Mouse (Mus musculus): Measurements from ENCODE around the gene Gm11627. TPM values are rescaled to one million over a fixed set of nuclear protein-coding genes. Genes with fewer than 3 reads are reported as not detected.
A peak's percentile ranks its signal among the peaks of the same experiment; 100 is the strongest.

The Gm11627 gene
- total and polyA plus RNA-seq, 3 experiments: 1.2 to 4.0 (median 1.5) TPM

DNA sequence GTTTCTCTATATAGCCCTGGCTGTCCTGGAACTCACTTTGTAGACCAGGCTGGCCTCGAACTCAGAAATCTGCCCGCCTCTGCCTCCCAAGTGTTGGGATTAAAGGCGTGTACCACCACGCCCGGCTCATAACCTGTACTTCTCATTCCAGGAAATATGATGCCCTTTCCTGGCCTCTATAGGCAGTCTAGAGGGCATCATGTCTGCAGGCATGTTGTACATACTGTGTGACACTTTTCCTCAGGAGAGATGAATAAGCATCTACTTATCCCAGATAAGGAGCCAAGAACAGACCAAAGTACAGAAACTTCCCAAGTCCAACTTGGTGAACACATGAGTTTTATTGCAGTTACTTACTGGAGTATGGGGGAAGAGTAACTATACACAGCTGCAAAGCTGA, 20.6 kb downstream of the Gm11627 start:
- H3K4me1 ChIP-seq (ENCODE audit: control insufficient read depth, insufficient read depth, low read length): peaks cover 6% of the 10 kb centered on the region
- H3K9ac ChIP-seq (ENCODE audit: low read depth, low read length): no peak overlapping the region
- no peaks in the 10 kb centered on the region for H3K27me3 ChIP-seq (ENCODE audit: control insufficient read depth, insufficient read depth, low read length)
- no peak for TF ChIP-seq CTCF (IDR thresholded peaks at IDR 0.05)
- no peak for TF ChIP-seq EP300 (IDR thresholded peaks at IDR 0.05; ENCODE audit: insufficient read depth, low read depth, low read length)
- no peak for TF ChIP-seq POLR2A (IDR thresholded peaks at IDR 0.05; ENCODE audit: insufficient read depth, low read depth, low read length)
- 90% methylated on average over 5 of the region's 5 CpGs for WGBS
- no peak overlapping the region for H3K4me3 ChIP-seq
- H3K36me3 ChIP-seq (ENCODE audit: control insufficient read depth, insufficient read depth, low read length): peaks cover 11% of the 10 kb centered on the region; the same call in 1 of the 2 replicates
- no peak overlapping the region for H3K27ac ChIP-seq
- no peak for DNase-seq
- intact Hi-C loops (cut with DNase I): loop anchor here (5.0 kb wide), 1 partner anchor 266 kb away; no protein-coding TSS in a partner anchor
- peaks cover 3% of the 10 kb centered on the region; the same call in 1 of the 2 replicates for H3K79me2 ChIP-seq (replicated peaks; ENCODE audit: control insufficient read depth, insufficient read depth, low read length)

DNA sequence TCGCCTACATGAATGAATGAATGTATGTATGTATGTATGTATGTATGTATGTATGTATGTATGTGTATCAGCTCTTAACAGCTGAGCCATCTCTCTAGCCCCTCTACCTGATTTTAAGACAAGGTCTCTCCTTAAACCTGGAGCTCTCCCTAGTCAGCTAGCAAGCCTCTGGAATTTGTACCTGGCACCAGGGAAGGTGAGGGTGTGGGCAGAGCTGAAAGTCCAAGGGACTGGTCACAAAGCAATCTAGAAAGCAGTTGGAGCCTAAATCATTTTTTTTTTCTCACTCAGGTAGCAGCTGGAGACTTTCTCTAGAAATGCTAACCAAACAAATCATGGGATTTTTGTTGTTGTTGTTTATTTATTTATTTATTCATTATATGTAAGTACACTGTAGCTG, 21.9 kb downstream of the Gm11627 start:
- H3K9ac ChIP-seq (ENCODE audit: low read depth, low read length): no peak overlapping the region
- intact Hi-C loops (cut with DNase I): loop anchor here (5.0 kb wide), 1 partner anchor 265 kb away; no protein-coding TSS in a partner anchor
- no peak for DNase-seq
- peaks cover 12% of the 10 kb centered on the region; the same call in 1 of the 2 replicates for H3K36me3 ChIP-seq (ENCODE audit: control insufficient read depth, insufficient read depth, low read length)
- no peak overlapping the region for H3K27ac ChIP-seq
- H3K79me2 ChIP-seq (replicated peaks; ENCODE audit: control insufficient read depth, insufficient read depth, low read length): peaks cover 3% of the 10 kb centered on the region; the same call in 1 of the 2 replicates
- TF ChIP-seq POLR2A (IDR thresholded peaks at IDR 0.05; ENCODE audit: insufficient read depth, low read depth, low read length) (no peak), CTCF (IDR thresholded peaks at IDR 0.05) (no peak), EP300 (IDR thresholded peaks at IDR 0.05; ENCODE audit: insufficient read depth, low read depth, low read length) (no peak)
- peaks cover 6% of the 10 kb centered on the region for H3K4me1 ChIP-seq (ENCODE audit: control insufficient read depth, insufficient read depth, low read length)
- no peaks in the 10 kb centered on the region for H3K27me3 ChIP-seq (ENCODE audit: control insufficient read depth, insufficient read depth, low read length)
- no peak overlapping the region for H3K4me3 ChIP-seq
- 85% methylated on average over 1 of the region's 1 CpGs for WGBS

DNA sequence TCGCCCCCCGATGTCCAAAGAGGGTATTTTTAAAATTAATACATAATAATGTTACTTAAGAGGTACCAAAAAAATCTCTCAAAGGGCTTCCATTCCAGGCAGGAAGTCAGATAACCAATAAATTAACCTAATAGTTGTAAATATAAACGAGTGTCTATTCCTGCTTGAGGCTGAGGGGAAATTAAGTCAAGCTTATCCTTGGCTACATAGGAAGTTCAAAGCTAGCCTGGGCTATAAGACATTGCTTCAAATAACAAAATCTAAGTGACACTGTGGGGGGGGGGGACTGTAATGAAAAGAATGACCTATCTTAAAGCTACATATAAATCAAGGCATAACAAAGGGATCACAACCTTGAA, 22.6 kb downstream of the Gm11627 start:
- 3% methylated on average over 3 of the region's 3 CpGs for whole genome bisulfite sequencing
- peak overlapping the region; percentile 96 for H3K27ac ChIP-seq
- H3K4me3 ChIP-seq: peak overlapping the region; percentile 65
- peaks cover 3% of the 10 kb centered on the region; the same call in 1 of the 2 replicates for H3K79me2 ChIP-seq (replicated peaks; ENCODE audit: control insufficient read depth, insufficient read depth, low read length)
- H3K9ac ChIP-seq (ENCODE audit: low read depth, low read length): no peak overlapping the region
- DNase-seq: no peak
- intact Hi-C loops (cut with DNase I): loop anchor here (1.0 to 5.0 kb wide), 3 partner anchors 48 to 264 kb away; partner anchors contain the start of gene Fzd2
- no peak for TF ChIP-seq CTCF (IDR thresholded peaks at IDR 0.05)
- TF ChIP-seq POLR2A (IDR thresholded peaks at IDR 0.05; ENCODE audit: insufficient read depth, low read depth, low read length): no peak
- no peak for TF ChIP-seq EP300 (IDR thresholded peaks at IDR 0.05; ENCODE audit: insufficient read depth, low read depth, low read length)
- H3K4me1 ChIP-seq (ENCODE audit: control insufficient read depth, insufficient read depth, low read length): peaks cover 6% of the 10 kb centered on the region
- peaks cover 12% of the 10 kb centered on the region for H3K36me3 ChIP-seq (ENCODE audit: control insufficient read depth, insufficient read depth, low read length)
- no peaks in the 10 kb centered on the region for H3K27me3 ChIP-seq (ENCODE audit: control insufficient read depth, insufficient read depth, low read length)

DNA sequence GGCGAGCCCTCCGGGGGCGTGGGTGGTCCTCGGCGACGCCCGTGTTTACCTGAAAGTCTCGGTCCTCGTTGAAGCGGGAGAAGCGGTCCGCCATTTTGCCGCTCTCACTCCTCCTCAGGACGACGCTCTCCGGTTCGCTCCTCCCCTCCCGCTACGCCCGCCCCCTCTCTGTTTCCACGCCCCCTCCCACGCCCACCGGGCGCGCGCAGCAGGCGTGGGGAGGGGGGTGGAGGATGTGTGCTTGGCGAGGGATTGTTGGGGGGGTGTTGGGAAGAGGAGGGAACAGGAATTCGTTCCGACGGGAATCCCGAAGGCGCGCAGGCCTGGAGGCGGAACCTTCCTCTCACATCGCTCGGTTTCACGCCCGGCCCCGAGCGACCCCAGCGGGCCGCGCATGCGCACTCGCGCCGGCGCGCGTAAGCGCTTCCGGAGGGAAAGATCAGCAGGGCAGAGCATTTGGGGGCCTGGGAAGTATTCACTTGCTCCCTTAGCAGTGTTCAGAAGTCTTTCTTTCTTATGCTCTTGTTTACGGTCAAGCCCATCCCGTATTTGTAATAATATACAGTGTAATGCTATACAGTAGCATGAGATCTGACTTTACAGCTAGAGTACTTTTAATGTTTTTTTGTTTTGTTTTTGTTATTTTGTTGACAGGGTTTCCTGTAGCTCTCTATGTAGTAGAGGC, 23.1 kb downstream of the Gm11627 start, which contains the start of gene Gpatch8:
Gene Gpatch8, minus strand, starts transcription at position 362 of the 685 bp plus-strand sequence.
- Histone ChIP-seq H3K27me3 (ENCODE audit: control insufficient read depth, insufficient read depth, low read length) (no peaks in the 10 kb centered on the region), H3K4me3 (peak within 1 kb of the TSS; percentile 65), H3K9ac (ENCODE audit: low read depth, low read length) (peak within 1 kb of the TSS; percentile 94), H3K27ac (peak within 1 kb of the TSS; percentile 96), H3K4me1 (ENCODE audit: control insufficient read depth, insufficient read depth, low read length) (peaks cover 6% of the 10 kb centered on the region), H3K79me2 (replicated peaks; ENCODE audit: control insufficient read depth, insufficient read depth, low read length) (peaks cover 3% of the 10 kb centered on the region; the same call in 1 of the 2 replicates), H3K36me3 (ENCODE audit: control insufficient read depth, insufficient read depth, low read length) (peaks cover 12% of the 10 kb centered on the region)
- under 1% methylated on average over 50 of the region's 55 CpGs for WGBS
- DNase-seq: peak; percentile 95 to 97
- TF ChIP-seq EP300 (IDR thresholded peaks at IDR 0.05; ENCODE audit: insufficient read depth, low read depth, low read length): peak; percentile 72; the same call in 1 of the 2 replicates
- peak; percentile 25; the same call in 1 of the 2 replicates for TF ChIP-seq CTCF (IDR thresholded peaks at IDR 0.05)
- peak; percentile 77 for TF ChIP-seq POLR2A (IDR thresholded peaks at IDR 0.05; ENCODE audit: insufficient read depth, low read depth, low read length)
- intact Hi-C loops (cut with DNase I): loop anchor here (1.0 to 5.0 kb wide), 3 partner anchors 48 to 264 kb away; partner anchors contain the start of gene Fzd2

DNA sequence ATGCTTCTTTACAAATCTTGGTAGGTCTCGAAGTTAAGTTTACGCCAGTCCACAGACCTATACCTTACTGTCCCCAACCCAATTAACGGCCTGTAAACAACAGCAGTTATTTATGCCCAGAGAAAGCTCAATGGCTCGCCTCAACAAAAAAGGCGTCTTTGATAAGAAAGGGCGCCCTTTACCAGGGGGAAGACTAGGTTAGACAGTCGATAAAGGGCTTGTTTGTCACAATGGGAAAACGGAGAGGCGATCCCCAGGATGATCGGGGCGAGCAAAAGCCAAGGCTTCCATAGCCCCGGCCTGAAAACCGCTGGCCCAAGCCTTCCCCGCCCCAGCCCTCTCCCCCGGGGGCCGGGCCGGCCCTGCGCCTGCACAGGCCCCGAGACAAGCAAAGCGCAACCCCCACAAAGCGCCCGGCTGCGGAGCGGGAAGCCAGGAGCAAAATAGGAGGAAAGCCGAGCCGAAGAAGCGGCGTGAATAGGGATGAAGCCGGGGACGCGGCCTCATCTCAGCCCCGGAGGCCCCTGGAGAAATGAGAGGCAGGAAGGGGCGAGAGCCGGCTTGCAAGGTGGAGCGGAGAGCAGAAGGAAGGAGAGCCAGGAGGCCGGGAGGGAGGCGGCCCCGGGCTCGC, 23.7 kb downstream of the Gm11627 start:
- no peaks in the 10 kb centered on the region for H3K27me3 ChIP-seq (ENCODE audit: control insufficient read depth, insufficient read depth, low read length)
- peaks cover 14% of the 10 kb centered on the region for H3K36me3 ChIP-seq (ENCODE audit: control insufficient read depth, insufficient read depth, low read length)
- intact Hi-C loops (cut with DNase I): loop anchor here (1.0 to 5.0 kb wide), 3 partner anchors 49 to 263 kb away; partner anchors contain the start of gene Fzd2
- H3K27ac ChIP-seq: peak overlapping the region; percentile 96
- peaks cover 6% of the 10 kb centered on the region for H3K4me1 ChIP-seq (ENCODE audit: control insufficient read depth, insufficient read depth, low read length)
- WGBS: under 1% methylated on average over 39 of the region's 39 CpGs
- TF ChIP-seq EP300 (IDR thresholded peaks at IDR 0.05; ENCODE audit: insufficient read depth, low read depth, low read length): no peak
- TF ChIP-seq CTCF (IDR thresholded peaks at IDR 0.05): no peak
- TF ChIP-seq POLR2A (IDR thresholded peaks at IDR 0.05; ENCODE audit: insufficient read depth, low read depth, low read length): no peak
- H3K9ac ChIP-seq (ENCODE audit: low read depth, low read length): peak overlapping the region; percentile 94
- H3K4me3 ChIP-seq: peak overlapping the region; percentile 65
- no peak for DNase-seq
- H3K79me2 ChIP-seq (replicated peaks; ENCODE audit: control insufficient read depth, insufficient read depth, low read length): peaks cover 3% of the 10 kb centered on the region; the same call in 1 of the 2 replicates

Data from heart, adult 2 months (tissue).